Mouse (Mus musculus): ENCODE measurements around the gene Prr12.

- TF ChIP-seq CTCF (IDR thresholded peaks at IDR 0.05) = no peak
- no peak for TF ChIP-seq POLR2A (IDR thresholded peaks at IDR 0.05; ENCODE audit: insufficient read depth, low read depth, low read length)
- TF ChIP-seq EP300 (IDR thresholded peaks at IDR 0.05; ENCODE audit: insufficient read depth, low read depth, low read length) = no peak
Measured at GRCm38 (mm10) chr7:45058607-45059571, 6.2 kb upstream of the Prr12 start.

All from heart, adult 2 months (tissue).